Mouse (Mus musculus) G1E (cell line): ENCODE results near the gene Man2a1. TPM values are rescaled to one million over a fixed set of nuclear protein-coding genes. Genes with fewer than 3 reads are reported as not detected.

Source experiments
- ATAC-seq: 2 replicates; pipeline ENCODE4 v1.8.0; 2016; ENCODE audit warnings: mild to moderate bottlenecking; ENCODE audit not compliant: insufficient number of reproducible peaks, poor library complexity, low FRiP score, severe bottlenecking; ENCODE audit errors: extremely low read depth
- DNase-seq: peaks from one replicate; pipeline ENCODE4 v3.0.0; 2012; ENCODE audit warnings: low spot score
- H3K27me3 ChIP-seq: 2 replicates; pipeline ENCODE4 v1.6.1; 2012; ENCODE audit warnings: mild to moderate bottlenecking, low read length, inconsistent platforms; ENCODE audit not compliant: insufficient read depth
- H3K36me3 ChIP-seq: replicated peaks from 2 replicates; pipeline ENCODE3; 2012; ENCODE audit warnings: mild to moderate bottlenecking, inconsistent platforms
- H3K4me1 ChIP-seq: 2 replicates; pipeline ENCODE4 v1.6.1; 2012; ENCODE audit warnings: low read depth, low read length, inconsistent platforms, mixed read lengths; ENCODE audit not compliant: insufficient read depth
- H3K4me3 ChIP-seq: 2 replicates; pipeline ENCODE4 v1.5.1; 2012; ENCODE audit warnings: low read depth, mild to moderate bottlenecking, inconsistent platforms, low read length, moderate library complexity, mixed read lengths
- H3K9me3 ChIP-seq: replicated peaks from 2 replicates; pipeline ENCODE4 v1.6.1; 2012; ENCODE audit warnings: inconsistent platforms
- CTCF ChIP-seq: IDR thresholded peaks from 2 replicates; pipeline ENCODE4 v1.5.1; 2012; ENCODE audit warnings: low read depth, low read length, inconsistent platforms, mixed read lengths
- GATA1 ChIP-seq: IDR thresholded peaks from 2 replicates; pipeline ENCODE4 v1.6.1; 2012; ENCODE audit warnings: borderline replicate concordance, low read length, inconsistent platforms, mixed read lengths
- GATA2 ChIP-seq: IDR thresholded peaks from 2 replicates; pipeline ENCODE4 v1.6.1; 2012; ENCODE audit warnings: low read depth, low read length, inconsistent platforms, borderline replicate concordance
- POLR2AphosphoS5 ChIP-seq: IDR thresholded peaks from 2 replicates; pipeline ENCODE4 v1.6.1; 2012; ENCODE audit warnings: low read depth, low read length, inconsistent platforms; ENCODE audit not compliant: insufficient replicate concordance
- TAL1 ChIP-seq: conservative IDR thresholded peaks from 2 replicates; pipeline ENCODE4 v1.6.1; 2012; ENCODE audit warnings: low read depth, low read length, inconsistent platforms, mixed read lengths
- polyA plus RNA-seq: library from polyadenylated mRNA; stranded (reverse); fragments of >175 nt; gene quantifications from 2 replicates; pipeline ENCODE4 v1.2.3, GENCODE M21; 2012
- total RNA-seq, 2 experiments: library from RNA; stranded (forward) in 1 of 2; stranded (reverse) in 1 of 2; fragments of 200-1000 nt in 1 of 2; fragments of >200 nt in 1 of 2; fragmentation: Nextera tagmentation in 1 of 2; gene quantifications; 2 replicates each; pipeline ENCODE4 v1.2.3; 2014 to 2017

Man2a1 gene
- total and polyA plus RNA-seq, 3 experiments: not detected

DNA sequence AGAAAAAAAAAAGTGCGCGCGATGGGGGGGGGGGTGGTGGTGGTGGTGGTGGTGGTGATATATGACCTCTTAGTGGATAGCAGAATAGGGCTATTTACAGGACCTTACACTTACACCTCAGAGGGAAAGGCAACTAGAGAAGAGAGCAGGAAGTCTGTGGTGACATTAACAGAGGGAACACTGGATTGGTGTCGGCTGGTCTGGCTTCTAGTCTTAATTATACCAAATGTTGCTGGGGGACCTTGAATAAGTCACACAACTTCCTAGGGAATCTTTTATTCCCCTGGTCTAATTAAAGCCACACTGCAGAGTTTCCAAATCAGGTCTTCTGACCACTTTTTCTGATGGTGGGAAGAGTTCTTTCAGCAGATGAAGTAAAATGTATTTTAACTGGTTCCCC is 163.0 kb downstream of the Man2a1 start:
- TF ChIP-seq CTCF: no peak
- TF ChIP-seq GATA1: no peak
- no peak for TF ChIP-seq TAL1
- TF ChIP-seq POLR2AphosphoS5: no peak
- no peak for TF ChIP-seq GATA2
- H3K9me3 ChIP-seq: peaks cover 22% of the 10 kb centered on the region
- no peaks in the 10 kb centered on the region for H3K4me1 ChIP-seq
- no peaks in the 10 kb centered on the region for H3K36me3 ChIP-seq
- ATAC-seq (no peak), DNase-seq (no peak)
- H3K4me3 ChIP-seq: no peak overlapping the region
- no peaks in the 10 kb centered on the region for H3K27me3 ChIP-seq

DNA sequence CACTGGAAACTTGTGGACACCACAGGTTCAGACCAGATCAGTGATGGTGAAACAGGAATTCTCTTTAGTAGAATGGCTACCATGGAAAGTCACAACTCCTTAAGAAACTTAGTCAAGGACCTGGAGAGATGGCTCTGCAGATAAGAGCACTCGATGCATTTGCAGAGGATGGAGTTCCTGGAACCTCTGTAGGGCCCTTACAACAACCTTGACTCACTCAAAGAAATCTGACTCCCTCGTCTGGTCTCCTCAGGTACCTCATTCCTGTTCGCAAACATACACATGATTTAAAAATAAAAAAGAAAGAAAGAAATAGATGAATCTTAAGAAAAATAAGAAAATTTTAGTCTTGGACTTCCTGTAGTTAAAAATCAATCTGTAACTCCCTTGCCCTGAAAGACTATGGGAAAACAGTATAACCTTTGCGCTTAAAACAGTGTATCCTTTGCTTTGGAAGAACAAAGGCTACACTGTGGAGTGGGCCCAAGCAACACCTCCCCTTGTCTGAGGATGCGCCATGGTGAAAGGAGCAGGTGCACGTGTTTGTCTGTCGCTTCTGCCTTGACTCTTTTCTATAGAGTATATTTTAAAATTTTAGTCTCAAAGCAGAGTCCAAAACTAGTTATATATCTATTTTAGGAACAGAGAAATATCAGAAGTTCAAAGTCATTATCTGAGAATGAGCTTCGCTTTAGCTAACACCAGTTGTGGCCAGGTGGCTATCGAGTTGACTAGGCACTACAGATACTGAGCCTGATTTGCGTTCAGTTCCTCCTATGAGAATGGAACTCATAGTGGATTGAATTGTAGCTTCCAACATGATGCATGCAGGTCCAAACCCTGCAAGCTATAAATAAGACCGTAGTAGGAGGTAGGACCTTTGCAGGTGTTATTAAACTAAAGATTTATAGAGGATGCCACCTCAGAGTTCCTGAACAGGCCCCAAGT is 163.9 kb downstream of the Man2a1 start:
- H3K9me3 ChIP-seq: peaks cover 19% of the 10 kb centered on the region
- DNase-seq (no peak), ATAC-seq (no peak)
- TF ChIP-seq POLR2AphosphoS5 (no peak), GATA1 (no peak), CTCF (no peak), TAL1 (no peak), GATA2 (no peak)
- H3K4me3 ChIP-seq: no peak overlapping the region
- H3K27me3 ChIP-seq: no peaks in the 10 kb centered on the region
- no peaks in the 10 kb centered on the region for H3K4me1 ChIP-seq
- H3K36me3 ChIP-seq: no peaks in the 10 kb centered on the region

DNA sequence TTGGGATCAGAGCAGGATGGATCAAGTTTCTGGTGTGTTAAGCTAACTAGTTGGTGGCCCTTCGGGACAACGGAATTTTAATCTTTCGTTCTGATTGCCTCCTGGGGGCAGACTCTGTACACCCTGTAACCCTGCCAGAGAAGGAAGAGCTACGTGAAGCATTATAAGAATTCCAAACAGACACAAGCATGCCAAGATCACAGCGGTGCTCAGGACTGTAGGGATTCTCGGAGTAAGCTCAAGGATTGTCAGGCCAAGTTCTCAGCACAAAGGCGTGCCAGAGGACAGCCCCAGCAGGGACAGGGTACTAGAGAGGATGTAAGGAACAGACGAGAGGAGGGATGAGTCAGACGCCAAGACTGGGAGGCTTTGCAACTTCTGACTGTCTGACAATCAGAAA is 164.8 kb downstream of the Man2a1 start:
- DNase-seq: no peak

DNA sequence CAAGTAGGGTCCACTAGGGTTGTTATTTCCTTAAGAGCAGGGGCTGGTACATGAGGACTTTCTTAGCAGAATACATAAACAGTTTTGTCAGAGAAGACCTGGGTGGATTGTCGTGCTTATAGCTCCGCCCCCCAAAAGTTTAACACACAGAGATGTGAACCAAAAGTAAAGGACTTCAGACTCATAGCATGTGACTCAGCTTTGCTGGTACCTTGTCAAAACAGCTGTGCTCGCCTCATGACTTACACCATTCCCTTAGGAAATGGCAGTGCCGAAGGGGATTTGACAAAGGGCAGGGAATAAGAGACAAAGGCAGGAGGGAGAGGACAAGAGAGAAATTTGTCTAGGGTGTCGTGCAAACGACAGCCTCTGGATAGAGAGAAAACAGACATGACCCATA is 166.0 kb downstream of the Man2a1 start:
- Histone ChIP-seq H3K4me1 (no peaks in the 10 kb centered on the region), H3K36me3 (no peaks in the 10 kb centered on the region), H3K4me3 (no peak overlapping the region), H3K27me3 (no peaks in the 10 kb centered on the region), H3K9me3 (peaks cover 27% of the 10 kb centered on the region)
- DNase-seq: no peak
- no peak for TF ChIP-seq CTCF
- TF ChIP-seq POLR2AphosphoS5: no peak
- TF ChIP-seq TAL1: no peak
- no peak for TF ChIP-seq GATA2
- TF ChIP-seq GATA1: no peak
- ATAC-seq: no peak

More for the DNA sequence above, 164.8 kb downstream of the Man2a1 start:
- ATAC-seq: no peak
- Histone ChIP-seq H3K4me3 (no peak overlapping the region), H3K9me3 (peaks cover 19% of the 10 kb centered on the region), H3K36me3 (no peaks in the 10 kb centered on the region), H3K4me1 (no peaks in the 10 kb centered on the region), H3K27me3 (no peaks in the 10 kb centered on the region)
- TF ChIP-seq TAL1 (no peak), GATA1 (no peak), GATA2 (no peak), POLR2AphosphoS5 (no peak), CTCF (no peak)

DNA sequence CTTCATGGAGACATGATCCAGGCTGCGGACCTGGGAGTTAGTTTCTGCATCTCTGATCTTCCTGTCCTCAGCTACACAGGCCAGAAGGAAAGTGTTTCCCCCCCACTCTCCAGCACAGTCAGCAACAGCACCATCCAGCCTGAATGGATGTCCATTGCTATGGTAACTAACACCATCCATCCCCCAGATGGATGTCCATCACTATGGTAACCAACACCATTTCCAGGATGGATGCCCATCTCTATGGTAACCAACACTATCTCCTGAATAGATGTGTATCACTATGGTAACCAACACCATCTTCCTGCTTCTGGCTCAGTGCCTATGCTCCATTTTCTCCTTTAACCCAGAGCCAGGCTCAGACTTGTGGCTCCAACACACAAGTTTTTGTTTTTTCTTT is 169.7 kb downstream of the Man2a1 start:
- TF ChIP-seq GATA2 (no peak), TAL1 (no peak), POLR2AphosphoS5 (no peak), GATA1 (no peak), CTCF (no peak)
- no peaks in the 10 kb centered on the region for H3K36me3 ChIP-seq
- ATAC-seq (no peak), DNase-seq (no peak)
- no peaks in the 10 kb centered on the region for H3K4me1 ChIP-seq
- H3K9me3 ChIP-seq: peaks cover 36% of the 10 kb centered on the region
- no peaks in the 10 kb centered on the region for H3K27me3 ChIP-seq
- H3K4me3 ChIP-seq: no peak overlapping the region

DNA sequence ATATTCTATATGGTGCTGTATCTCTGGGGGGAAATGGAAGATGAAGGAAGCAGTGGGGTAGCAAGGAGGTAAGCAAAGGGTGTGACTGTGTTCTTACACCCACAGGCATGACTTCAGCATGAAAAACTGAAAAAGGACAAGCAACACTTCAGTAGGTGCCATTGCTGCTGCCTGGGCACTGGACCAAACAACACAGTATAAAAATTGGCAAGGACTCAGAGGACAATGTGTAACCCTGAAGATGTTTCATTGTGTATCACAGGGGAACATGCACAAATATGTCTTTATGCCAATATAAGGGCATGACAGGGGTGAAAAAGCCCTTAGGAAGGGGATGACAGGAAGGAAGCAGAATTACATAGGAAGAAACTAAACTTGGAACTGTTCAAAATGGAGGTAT is 172.1 kb downstream of the Man2a1 start:
- no peaks in the 10 kb centered on the region for H3K27me3 ChIP-seq
- TF ChIP-seq CTCF: no peak
- TF ChIP-seq GATA1: no peak
- TF ChIP-seq GATA2: no peak
- no peak for TF ChIP-seq TAL1
- no peak for TF ChIP-seq POLR2AphosphoS5
- H3K9me3 ChIP-seq: peaks cover 36% of the 10 kb centered on the region
- ATAC-seq (no peak), DNase-seq (no peak)
- H3K36me3 ChIP-seq: no peaks in the 10 kb centered on the region
- H3K4me1 ChIP-seq: no peaks in the 10 kb centered on the region
- H3K4me3 ChIP-seq: no peak overlapping the region
